Mouse (Mus musculus): ENCODE measurements around the gene Tcp10c.
"Not testable (repeated sequence)": the region's sequence is repeated elsewhere in the genome, so short reads cannot be mapped to it uniquely, and the experiment has no call there.

Tcp10c gene

GRCm38 (mm10) chr17:13399961-13400360, 45.6 kb downstream of the Tcp10c start:
- not testable (repeated sequence) for DNase-seq

- not testable (repeated sequence) for DNase-seq
Measured at GRCm38 (mm10) chr17:13402118-13402517, 47.7 kb downstream of the Tcp10c start.

- DNase-seq: not testable (repeated sequence)
Measured at GRCm38 (mm10) chr17:13403527-13404131, 49.3 kb downstream of the Tcp10c start.

- not testable (repeated sequence) for DNase-seq
Measured at GRCm38 (mm10) chr17:13406023-13406422, 51.7 kb downstream of the Tcp10c start.

- DNase-seq: not testable (repeated sequence)
Measured at GRCm38 (mm10) chr17:13406701-13407100, 52.3 kb downstream of the Tcp10c start.

- not testable (repeated sequence) for DNase-seq
Measured at GRCm38 (mm10) chr17:13407621-13408256, 53.4 kb downstream of the Tcp10c start.

GRCm38 (mm10) chr17:13408257-13408633, 53.9 kb downstream of the Tcp10c start:
- not testable (repeated sequence) for DNase-seq

- DNase-seq: not testable (repeated sequence)
Measured at GRCm38 (mm10) chr17:13421022-13421591, 66.7 kb downstream of the Tcp10c start.

GRCm38 (mm10) chr17:13422638-13423037, 68.3 kb downstream of the Tcp10c start:
- not testable (repeated sequence) for DNase-seq

- DNase-seq: not testable (repeated sequence)
Measured at GRCm38 (mm10) chr17:13423373-13424024, 69.1 kb downstream of the Tcp10c start.

- not testable (repeated sequence) for DNase-seq
Measured at GRCm38 (mm10) chr17:13424321-13424720, 69.9 kb downstream of the Tcp10c start.

GRCm38 (mm10) chr17:13425694-13426093, 71.3 kb downstream of the Tcp10c start:
- not testable (repeated sequence) for DNase-seq

- not testable (repeated sequence) for DNase-seq
Measured at GRCm38 (mm10) chr17:13426508-13426907, 72.1 kb downstream of the Tcp10c start.
